Mouse (Mus musculus) 3134 (cell line): ENCODE data around the gene Scnn1g.

Source experiments
- DNase-seq: peaks from one replicate; pipeline ENCODE4 v3.0.0-alpha.2; 2011; ENCODE audit warnings: low spot score; ENCODE audit not compliant: insufficient read length; ENCODE audit errors: extremely low read depth

Scnn1g gene

DNA sequence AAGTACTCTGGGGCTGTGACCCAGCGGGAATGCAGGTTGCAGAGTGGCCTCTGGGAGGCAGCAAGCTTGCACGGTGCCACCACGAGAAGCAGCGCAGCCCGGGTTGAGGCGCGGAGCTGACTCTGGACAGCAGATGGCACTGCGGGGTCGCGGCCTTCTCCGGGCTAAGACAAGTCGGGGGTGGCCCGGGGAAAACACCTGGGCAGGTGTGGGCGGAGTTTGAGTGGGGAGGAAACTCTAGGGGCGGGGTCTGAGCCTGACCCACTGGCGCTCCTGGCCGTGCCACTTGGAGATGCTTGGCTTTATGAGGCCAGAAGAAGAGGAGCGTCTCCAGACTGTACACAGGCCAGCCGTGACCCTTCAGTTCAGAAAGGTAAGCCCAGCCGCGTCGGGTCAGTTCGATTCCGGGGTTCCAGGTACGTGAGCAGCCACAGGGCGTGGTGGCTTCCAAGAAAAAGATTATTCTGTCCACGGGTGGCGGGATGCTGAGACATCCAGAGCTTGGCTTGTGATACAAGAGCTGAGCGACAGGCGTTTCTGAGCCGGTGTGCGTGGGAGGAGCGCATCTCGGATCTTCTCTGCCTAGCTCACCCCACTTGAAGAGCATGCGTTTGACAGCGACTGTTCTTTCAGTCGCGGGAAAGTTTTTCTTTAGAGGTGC, at the start of gene Scnn1g:
Gene Scnn1g, plus strand, starts transcription at position 309 of the 661 bp plus-strand sequence.
- peak; percentile 40 for DNase-seq

- DNase-seq: no peak
These were observed 48.9 kb upstream of the Scnn1g start for GRCm38 (mm10) chr7:121685140-121685984.

- DNase-seq: no peak
These were observed 44.9 kb upstream of the Scnn1g start for GRCm38 (mm10) chr7:121689338-121689737.

GRCm38 (mm10) chr7:121691803-121692202, 42.5 kb upstream of the Scnn1g start:
- DNase-seq: no peak

GRCm38 (mm10) chr7:121697170-121697569, 37.1 kb upstream of the Scnn1g start:
- DNase-seq: no peak

DNA sequence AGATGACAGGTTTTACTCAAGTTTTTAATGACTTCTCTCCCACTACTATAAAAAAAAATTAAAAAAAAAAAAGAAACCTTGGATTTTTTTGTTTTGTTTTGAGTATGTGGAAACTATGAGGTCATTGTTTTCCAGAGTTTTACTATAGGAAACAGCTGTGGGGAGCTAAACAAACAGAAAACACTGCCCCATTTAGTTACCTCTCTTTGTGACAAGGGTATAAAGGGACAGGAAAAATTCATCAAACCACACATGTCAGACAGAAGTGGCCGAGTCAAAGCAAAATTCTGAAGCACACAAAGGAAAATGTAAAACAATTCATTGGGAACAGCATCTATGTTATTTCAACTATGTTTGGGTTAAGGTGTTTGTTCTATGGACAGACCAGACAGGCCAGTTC, 36.7 kb upstream of the Scnn1g start:
- no peak for DNase-seq

DNA sequence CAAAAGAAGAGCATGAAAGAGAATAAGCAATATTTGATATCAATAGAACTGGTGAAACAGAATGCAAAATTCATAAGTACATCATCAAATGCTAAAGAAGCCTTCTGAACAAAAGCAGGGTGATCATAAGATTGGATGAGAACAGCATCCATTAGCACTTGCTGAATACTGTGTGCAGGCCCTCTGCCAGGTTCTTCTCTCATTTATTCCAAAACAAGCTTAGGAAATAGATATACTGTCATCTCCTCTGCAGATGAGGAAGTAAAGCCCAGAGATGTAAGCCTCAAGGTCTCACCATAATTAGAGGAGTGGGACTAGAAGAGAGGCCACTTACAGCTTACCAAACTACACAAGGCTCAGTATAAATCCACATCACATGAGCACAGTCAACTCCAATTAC, 35.1 kb upstream of the Scnn1g start:
- no peak for DNase-seq

DNA sequence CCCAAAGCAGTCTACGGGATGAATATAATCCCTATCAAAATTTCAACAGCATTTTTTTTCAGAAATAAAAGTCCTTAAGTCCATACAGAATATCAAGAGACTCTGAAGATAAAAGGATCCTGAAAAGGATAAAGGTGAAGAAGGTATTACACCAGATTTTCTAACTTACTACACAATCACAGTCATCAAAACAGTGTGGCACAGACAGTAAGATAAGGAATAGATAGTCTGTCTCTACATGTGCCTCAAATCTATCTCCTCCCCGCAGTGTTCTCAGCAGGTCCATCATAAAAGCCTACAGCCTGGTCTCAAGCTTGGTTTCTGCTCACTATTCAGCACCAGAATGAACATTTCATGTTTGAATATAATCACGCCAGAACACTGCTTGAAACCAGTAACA, 33.8 kb upstream of the Scnn1g start:
- DNase-seq: no peak

GRCm38 (mm10) chr7:121701983-121702382, 32.3 kb upstream of the Scnn1g start:
- no peak for DNase-seq

GRCm38 (mm10) chr7:121705051-121705450, 29.2 kb upstream of the Scnn1g start:
- DNase-seq: no peak

GRCm38 (mm10) chr7:121706411-121707072, 27.7 kb upstream of the Scnn1g start:
- peak; percentile 65 for DNase-seq

- peak; percentile 91 for DNase-seq
These were observed 27.1 kb upstream of the Scnn1g start, which contains the start of gene Usp31 for GRCm38 (mm10) chr7:121707073-121707667. Gene Usp31 (minus strand): TSS chr7:121707253.

GRCm38 (mm10) chr7:121711171-121711570, 23.1 kb upstream of the Scnn1g start:
- no peak for DNase-seq

DNA sequence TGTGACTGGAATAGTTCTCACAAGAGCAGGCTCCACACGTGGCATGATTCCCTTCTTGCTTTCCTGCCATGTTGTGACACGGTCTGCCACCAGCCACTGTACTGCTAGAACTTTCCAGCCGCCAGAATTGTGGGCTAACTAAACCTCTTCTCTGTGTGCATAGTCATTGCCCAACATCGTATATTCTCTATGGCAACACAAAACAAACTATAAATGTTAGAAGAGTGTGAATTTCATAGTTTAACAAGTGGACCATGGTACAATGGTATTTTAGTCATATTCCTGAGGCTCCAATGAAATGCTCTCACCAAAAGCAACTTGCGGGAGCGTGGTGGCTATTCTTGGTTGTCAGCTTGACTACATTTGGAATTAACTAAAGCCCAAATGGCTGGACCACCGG, 17.2 kb upstream of the Scnn1g start:
- no peak for DNase-seq

- DNase-seq: no peak
These were observed 4.1 kb upstream of the Scnn1g start for GRCm38 (mm10) chr7:121730225-121730624.

DNA sequence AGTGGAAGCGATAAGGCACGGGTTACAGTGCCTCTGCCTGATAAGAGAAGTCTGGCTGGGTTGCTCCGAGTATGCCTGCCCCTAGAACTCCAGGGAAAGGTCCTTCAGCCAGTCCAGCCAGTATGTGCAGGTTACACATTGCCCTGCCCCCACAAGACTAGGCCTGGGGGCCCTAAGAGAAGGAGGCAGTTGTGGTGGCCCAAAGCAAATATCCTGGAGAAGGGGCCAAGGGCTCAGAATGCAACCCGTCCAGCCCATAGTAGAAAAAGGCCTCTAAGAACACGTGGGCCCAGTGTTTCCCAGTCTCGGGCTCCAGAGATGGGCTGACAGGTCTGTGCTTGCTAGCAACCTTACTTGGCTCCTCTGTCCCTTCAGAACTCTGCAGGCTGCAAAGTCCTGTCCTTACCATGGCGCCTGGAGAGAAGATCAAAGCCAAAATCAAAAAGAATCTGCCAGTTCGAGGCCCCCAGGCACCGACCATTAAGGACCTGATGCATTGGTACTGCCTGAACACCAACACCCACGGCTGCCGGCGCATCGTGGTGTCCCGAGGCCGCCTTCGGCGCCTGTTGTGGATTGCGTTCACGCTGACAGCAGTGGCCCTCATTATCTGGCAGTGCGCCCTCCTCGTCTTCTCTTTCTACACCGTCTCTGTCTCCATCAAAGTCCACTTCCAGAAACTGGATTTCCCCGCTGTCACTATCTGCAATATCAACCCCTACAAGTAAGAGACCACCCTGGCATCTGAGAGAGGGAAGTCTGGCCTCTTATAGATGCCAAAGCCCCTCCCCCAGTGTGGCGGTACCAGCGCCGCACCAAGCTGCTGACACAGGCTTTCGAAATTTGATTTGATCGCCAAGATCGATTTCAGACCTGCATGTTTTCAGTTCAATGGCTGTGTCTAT, 3.5 kb downstream of the Scnn1g start:
- no peak for DNase-seq

DNA sequence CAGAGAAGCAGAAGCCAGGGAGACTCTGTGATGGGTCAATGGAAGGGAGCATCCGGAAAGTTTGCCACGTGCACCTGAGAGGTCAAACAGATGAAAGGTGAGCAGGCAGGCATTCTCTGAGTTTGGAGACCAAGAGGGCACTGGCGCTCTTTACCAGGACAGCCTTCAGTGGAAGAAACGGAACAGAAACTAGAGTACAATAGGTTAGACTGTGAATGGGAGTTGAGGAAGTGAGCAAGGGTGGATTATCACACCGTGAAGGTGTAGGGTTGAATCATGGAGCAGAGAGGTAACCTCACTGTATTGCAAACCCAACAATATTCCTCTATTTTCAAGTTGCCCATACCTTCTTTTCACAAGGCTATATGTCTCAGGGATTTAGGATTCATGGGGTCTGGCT, 16.0 kb downstream of the Scnn1g start:
- DNase-seq: no peak

DNA sequence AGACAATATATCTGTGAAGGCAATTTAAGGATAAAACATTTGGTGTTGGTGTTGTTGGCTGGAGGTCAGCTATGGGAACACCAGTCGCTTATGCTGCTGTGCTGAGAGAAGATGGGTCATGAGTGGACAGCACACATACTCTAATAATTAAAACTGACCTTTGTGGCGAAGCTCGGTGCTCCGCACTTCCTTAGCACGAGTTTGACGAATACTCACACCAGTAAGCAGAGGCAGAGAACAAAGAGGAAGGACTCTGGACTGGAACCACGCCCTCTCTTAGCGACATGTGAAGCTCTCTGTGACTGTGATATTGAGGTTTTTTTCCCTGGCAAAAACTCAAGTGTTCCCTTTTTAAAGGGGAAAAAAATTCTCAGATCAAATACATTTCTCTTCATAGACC, 20.5 kb downstream of the Scnn1g start:
- DNase-seq: no peak

DNA sequence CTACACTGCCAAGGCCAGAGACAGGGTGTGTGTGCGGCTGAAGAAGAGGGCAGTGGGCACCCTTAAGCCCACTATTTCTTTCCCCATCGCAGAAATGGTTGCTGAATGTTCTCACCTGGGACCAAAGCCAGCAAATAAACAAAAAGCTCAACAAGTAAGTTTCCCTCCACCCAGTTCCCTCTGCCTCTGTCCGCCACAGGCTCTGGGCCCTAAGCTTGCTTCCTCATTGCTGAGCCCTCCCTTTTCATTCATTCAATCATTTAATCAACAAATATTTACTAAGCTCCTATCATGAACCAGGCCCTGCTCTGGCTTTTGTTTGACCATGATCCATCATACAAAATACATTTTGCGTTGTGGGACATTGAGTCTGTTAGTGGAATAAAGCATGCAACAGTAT, 29.0 kb downstream of the Scnn1g start:
- no peak for DNase-seq

DNA sequence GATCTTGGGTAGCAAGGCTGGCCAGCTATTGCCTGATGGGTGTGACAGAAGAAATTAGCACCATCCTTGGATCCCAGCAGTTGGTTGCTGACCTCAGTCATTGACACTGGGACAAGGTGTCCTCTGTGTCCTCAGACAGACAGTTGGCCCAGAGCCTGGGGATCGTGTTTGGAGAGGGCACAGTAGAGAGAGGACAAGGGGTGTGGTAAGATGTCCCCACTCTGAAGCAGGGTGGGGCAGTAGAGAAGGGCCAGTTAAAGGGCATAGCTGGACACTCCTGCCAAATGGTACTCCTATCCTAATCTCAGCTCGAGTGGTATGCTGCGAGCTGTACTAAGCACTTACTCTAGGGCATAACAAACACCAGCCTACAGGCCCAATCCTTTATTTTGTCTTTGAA, 33.6 kb downstream of the Scnn1g start:
- DNase-seq: no peak
